Mouse (Mus musculus) midbrain, embryonic 10.5 days (tissue): Measurements from ENCODE around the gene Rpl23. TPM values are rescaled to one million over a fixed set of nuclear protein-coding genes. Genes with fewer than 3 reads are reported as not detected.
A peak's percentile ranks its signal among the peaks of the same experiment; 100 is the strongest.

ENCODE experiments used
- DNase-seq: peaks from one replicate; pipeline ENCODE4 v3.0.0-alpha.2; 2017; ENCODE audit warnings: low spot score
- H3K27ac ChIP-seq: fragments of 300-500 bp; sonication (generic); replicated peaks from 2 replicates; pipeline ENCODE4 v1.5.1; 2016; ENCODE audit warnings: mild to moderate bottlenecking
- H3K27me3 ChIP-seq: fragments of 300-500 bp; sonication (generic); 2 replicates; pipeline ENCODE4 v1.6.1; 2016; ENCODE audit warnings: low read depth, mild to moderate bottlenecking; ENCODE audit not compliant: poor library complexity, severe bottlenecking
- H3K36me3 ChIP-seq: fragments of 300-500 bp; sonication (generic); 2 replicates; pipeline ENCODE4 v1.6.1; 2016; ENCODE audit warnings: mild to moderate bottlenecking, moderate library complexity
- H3K4me1 ChIP-seq: fragments of 300-500 bp; sonication (generic); 2 replicates; pipeline ENCODE4 v1.6.1; 2016
- H3K4me3 ChIP-seq: fragments of 300-500 bp; sonication (generic); 2 replicates; pipeline ENCODE4 v1.5.1; 2016; ENCODE audit warnings: mild to moderate bottlenecking, moderate library complexity
- H3K9me3 ChIP-seq: fragments of 300-500 bp; sonication (generic); replicated peaks from 2 replicates; pipeline ENCODE4 v1.6.1; 2016; ENCODE audit warnings: mild to moderate bottlenecking
- WGBS: fragments of 180-500 bp; shearing (Covaris S2); methylation state at CpG from one replicate; pipeline ENCODE4 v1.1.7; 2016; 5-methylcytosine and 5-hydroxymethylcytosine counted together
- polyA plus RNA-seq: library from polyadenylated mRNA; unstranded; fragments of >200 nt; fragmentation: Nextera tagmentation; extraction: Ambion mirVana; gene quantifications from 2 replicates; pipeline ENCODE4 v1.2.1, GENCODE M21; 2016

Gene Rpl23
- polyA plus RNA-seq, 1 experiment from 2014 or later: 451 TPM

DNA sequence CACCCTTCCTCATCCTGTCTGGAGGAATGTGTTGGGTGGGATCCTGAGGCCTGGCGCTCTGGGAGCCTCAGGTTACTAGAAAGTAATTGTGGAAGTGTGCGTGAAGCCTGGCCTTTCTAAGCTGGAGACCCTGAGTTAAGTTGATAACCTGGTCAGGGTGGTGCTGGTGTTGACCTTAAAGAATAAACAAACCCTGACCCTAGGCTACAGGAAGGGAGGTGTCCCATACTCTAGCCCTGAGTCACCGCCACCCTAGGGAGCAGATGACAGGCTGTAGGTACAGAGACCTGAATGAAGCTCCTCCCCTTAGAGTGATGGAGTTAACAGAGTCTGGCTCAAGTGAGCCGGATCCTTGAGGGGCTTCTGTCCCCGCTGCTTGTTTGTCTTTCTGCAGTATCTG is 21.6 kb upstream of the Rpl23 start:
- peaks cover 25% of the 10 kb centered on the region for H3K36me3 ChIP-seq
- no peak for DNase-seq

DNA sequence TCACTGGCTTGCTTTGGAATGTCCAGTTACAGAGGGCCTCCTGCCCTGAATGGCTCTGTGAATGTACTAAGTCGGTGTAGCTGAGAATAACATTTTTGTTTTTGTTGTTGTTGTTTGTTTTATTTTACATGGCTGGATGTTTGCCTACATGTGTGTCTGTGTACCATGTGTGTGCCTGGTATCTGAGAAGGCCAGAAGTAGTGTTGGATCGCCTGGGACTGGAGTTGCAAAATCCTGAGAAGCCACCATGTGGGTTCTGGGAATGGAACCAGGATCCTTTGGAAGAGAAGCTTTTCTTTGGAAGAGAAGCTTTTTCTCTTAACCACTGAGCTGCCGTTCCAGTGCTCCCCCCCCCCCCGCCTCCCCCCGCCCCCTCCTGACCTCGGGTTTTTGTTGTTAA is 20.3 kb upstream of the Rpl23 start:
- H3K36me3 ChIP-seq: peaks cover 12% of the 10 kb centered on the region
- 0 out of 2 replicates have a peak overlapping the region, but pooled peaks have one; percentile 95 for H3K4me3 ChIP-seq
- H3K27me3 ChIP-seq: 0 out of 2 replicates have a peak, but pooled peaks cover 6% of the 10 kb centered on the region
- 40% methylated on average over 6 of the region's 6 CpGs for WGBS
- H3K9me3 ChIP-seq: no peaks in the 10 kb centered on the region
- no peak for DNase-seq
- H3K27ac ChIP-seq: no peak overlapping the region; the same call in 1 of the 2 replicates
- H3K4me1 ChIP-seq: peaks cover 76% of the 10 kb centered on the region

More for the DNA sequence above, 21.6 kb upstream of the Rpl23 start:
- WGBS: 80% methylated on average over 5 of the region's 5 CpGs
- Histone ChIP-seq H3K4me3 (no peak overlapping the region), H3K4me1 (peaks cover 83% of the 10 kb centered on the region), H3K27ac (0 out of 2 replicates have a peak overlapping the region, but pooled peaks have one; percentile 13), H3K9me3 (no peaks in the 10 kb centered on the region), H3K27me3 (no peaks in the 10 kb centered on the region)

GRCm38 (mm10) chr11:97802194-97802470 is 19.9 kb upstream of the Rpl23 start:
- no peak for DNase-seq
- H3K27me3 ChIP-seq: 0 out of 2 replicates have a peak, but pooled peaks cover 6% of the 10 kb centered on the region
- peak overlapping the region; percentile 93; the same call in 1 of the 2 replicates for H3K27ac ChIP-seq
- WGBS: 39% methylated on average over 1 of the region's 1 CpGs
- peaks cover 8% of the 10 kb centered on the region for H3K36me3 ChIP-seq
- peak overlapping the region; percentile 95; the same call in 1 of the 2 replicates for H3K4me3 ChIP-seq
- no peaks in the 10 kb centered on the region for H3K9me3 ChIP-seq
- peaks cover 73% of the 10 kb centered on the region for H3K4me1 ChIP-seq

DNA sequence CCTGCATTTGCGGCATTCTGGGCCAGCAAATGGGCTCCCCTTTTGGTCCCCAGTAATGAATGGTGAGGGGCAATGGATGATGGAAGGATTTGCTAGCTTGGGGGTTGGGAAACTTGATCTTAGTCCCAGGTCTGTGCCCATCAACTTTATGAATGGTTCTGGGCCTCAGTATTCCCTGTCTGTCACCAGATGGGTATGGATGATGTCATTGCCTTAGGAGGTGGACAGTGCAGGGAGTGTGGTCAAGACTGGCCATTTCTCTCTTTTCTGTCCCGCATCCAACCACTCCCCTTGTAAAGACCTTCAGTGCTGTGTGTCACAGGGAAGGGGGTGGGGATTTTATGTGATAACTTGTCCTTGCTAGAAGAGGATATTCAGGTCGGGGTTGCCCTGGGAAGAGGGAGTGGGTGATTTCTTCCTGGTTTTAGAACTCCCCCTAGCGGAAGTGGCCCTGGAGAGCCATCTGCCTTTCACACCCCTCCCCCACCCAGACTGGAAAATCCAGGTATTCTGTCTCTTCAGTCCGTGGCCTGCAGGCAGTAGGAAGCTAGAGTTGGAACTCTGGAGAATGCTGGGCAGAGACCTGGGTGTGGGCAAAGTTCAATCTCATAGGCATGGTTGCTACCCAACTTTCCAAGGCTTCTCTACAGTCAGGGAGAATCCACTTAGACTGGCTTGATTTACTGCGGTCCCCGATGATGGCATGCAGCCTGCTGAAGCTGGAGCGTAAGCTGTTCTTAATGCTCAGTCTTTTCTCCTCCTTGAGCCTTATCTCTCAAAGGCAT is 19.4 kb upstream of the Rpl23 start:
- peak; percentile 52 for DNase-seq
- Histone ChIP-seq H3K27ac (peak overlapping the region; percentile 93), H3K4me3 (peak overlapping the region; percentile 95), H3K9me3 (no peaks in the 10 kb centered on the region), H3K36me3 (0 out of 2 replicates have a peak, but pooled peaks cover 4% of the 10 kb centered on the region), H3K4me1 (peaks cover 68% of the 10 kb centered on the region), H3K27me3 (0 out of 2 replicates have a peak, but pooled peaks cover 6% of the 10 kb centered on the region)
- WGBS: 32% methylated on average over 8 of the region's 8 CpGs

- H3K4me1 ChIP-seq: peaks cover 60% of the 10 kb centered on the region
- peak overlapping the region; percentile 95 for H3K4me3 ChIP-seq
- no peaks in the 10 kb centered on the region for H3K9me3 ChIP-seq
- DNase-seq: no peak
- WGBS: 9% methylated on average over 17 of the region's 17 CpGs
- peak overlapping the region; percentile 93 for H3K27ac ChIP-seq
- H3K36me3 ChIP-seq: 0 out of 2 replicates have a peak, but pooled peaks cover 4% of the 10 kb centered on the region
- 0 out of 2 replicates have a peak, but pooled peaks cover 6% of the 10 kb centered on the region for H3K27me3 ChIP-seq
Measured at GRCm38 (mm10) chr11:97800691-97801408, 18.6 kb upstream of the Rpl23 start.

DNA sequence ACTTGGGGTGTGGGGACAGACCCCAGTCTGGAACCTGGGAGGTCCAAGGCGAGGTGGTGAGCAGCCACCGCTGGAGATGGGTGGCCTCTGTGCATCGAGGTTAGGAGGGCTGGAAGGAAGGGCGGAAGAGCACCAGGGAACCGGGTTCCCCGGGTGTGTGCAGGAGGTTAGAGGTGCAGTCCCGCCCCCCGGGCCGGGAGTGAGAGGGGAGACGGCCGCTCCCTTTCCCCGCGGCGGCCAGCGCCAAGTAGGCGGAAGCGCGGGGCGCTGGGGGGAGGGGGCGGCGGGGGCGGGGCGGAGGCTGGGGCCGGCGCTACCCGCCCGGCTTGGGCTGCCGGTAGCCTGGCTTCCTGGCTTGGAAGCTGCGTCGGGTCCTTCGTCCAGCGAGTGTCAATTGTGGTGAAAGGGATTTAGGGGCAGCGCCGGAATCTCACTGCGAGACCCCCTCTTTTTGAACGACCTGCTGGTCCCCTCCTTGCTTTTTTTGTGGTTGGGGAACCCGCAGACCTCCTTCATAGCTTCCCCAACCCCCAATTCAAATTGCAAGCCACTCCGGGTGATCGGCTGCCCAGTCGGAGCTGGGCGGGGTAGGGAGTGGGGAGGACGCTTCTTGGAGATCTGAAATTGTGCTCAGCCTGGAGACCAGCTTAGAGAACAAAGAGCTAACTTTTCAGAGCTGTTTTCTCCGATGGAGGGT is 17.9 kb upstream of the Rpl23 start:
- peak; percentile 78 for DNase-seq
- H3K9me3 ChIP-seq: no peaks in the 10 kb centered on the region
- H3K27me3 ChIP-seq: 0 out of 2 replicates have a peak, but pooled peaks cover 6% of the 10 kb centered on the region
- H3K36me3 ChIP-seq: 0 out of 2 replicates have a peak, but pooled peaks cover 4% of the 10 kb centered on the region
- WGBS: under 1% methylated on average over 39 of the region's 43 CpGs
- peak overlapping the region; percentile 93 for H3K27ac ChIP-seq
- peak overlapping the region; percentile 95 for H3K4me3 ChIP-seq
- H3K4me1 ChIP-seq: peaks cover 53% of the 10 kb centered on the region

- peak; percentile 85 for DNase-seq
- peak overlapping the region; percentile 93 for H3K27ac ChIP-seq
- H3K9me3 ChIP-seq: no peaks in the 10 kb centered on the region
- H3K4me3 ChIP-seq: peak overlapping the region; percentile 95
- 0 out of 2 replicates have a peak, but pooled peaks cover 6% of the 10 kb centered on the region for H3K27me3 ChIP-seq
- H3K4me1 ChIP-seq: peaks cover 46% of the 10 kb centered on the region
- WGBS: under 1% methylated on average over 70 of the region's 71 CpGs
- 0 out of 2 replicates have a peak, but pooled peaks cover 4% of the 10 kb centered on the region for H3K36me3 ChIP-seq
Measured at GRCm38 (mm10) chr11:97799146-97799993, 17.1 kb upstream of the Rpl23 start.

DNA sequence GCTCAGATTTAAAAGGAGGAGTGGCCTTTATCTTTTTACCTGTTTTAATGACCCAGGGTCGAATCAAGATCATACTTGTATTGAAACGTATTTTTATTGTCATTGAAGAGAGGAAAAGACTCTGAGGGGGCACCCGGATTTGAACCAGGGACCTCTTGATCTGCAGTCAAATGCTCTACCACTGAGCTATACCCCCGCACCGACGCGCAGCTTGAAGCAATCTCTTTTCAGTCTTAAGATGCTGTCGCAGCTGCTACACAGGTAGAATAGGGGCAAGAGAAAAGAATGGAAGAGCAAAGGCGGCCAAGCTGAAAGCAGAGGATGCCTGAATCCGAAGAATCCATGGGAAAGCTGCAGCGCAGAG is 16.5 kb upstream of the Rpl23 start, which contains the start of gene Lasp1:
Lasp1 (plus strand) TSS at position 219 of the 364 bp plus-strand sequence.
- DNase-seq: peak; percentile 91

GRCm38 (mm10) chr11:97798083-97798435 is 15.8 kb upstream of the Rpl23 start:
- Histone ChIP-seq H3K27me3 (0 out of 2 replicates have a peak, but pooled peaks cover 6% of the 10 kb centered on the region), H3K27ac (no peak overlapping the region), H3K4me3 (peak overlapping the region; percentile 95), H3K36me3 (no peaks in the 10 kb centered on the region), H3K4me1 (peaks cover 38% of the 10 kb centered on the region), H3K9me3 (no peaks in the 10 kb centered on the region)
- DNase-seq: no peak
- 39% methylated on average over 8 of the region's 8 CpGs for WGBS

More for the DNA sequence above, 16.5 kb upstream of the Rpl23 start, which contains the start of gene Lasp1:
- Histone ChIP-seq H3K9me3 (no peaks in the 10 kb centered on the region), H3K4me3 (peak within 1 kb of the TSS; percentile 95), H3K27ac (peak within 1 kb of the TSS; percentile 93), H3K36me3 (0 out of 2 replicates have a peak, but pooled peaks cover 2% of the 10 kb centered on the region), H3K27me3 (0 out of 2 replicates have a peak, but pooled peaks cover 6% of the 10 kb centered on the region), H3K4me1 (peaks cover 40% of the 10 kb centered on the region)
- 1% methylated on average over 11 of the region's 11 CpGs for WGBS

GRCm38 (mm10) chr11:97797369-97798082 is 15.3 kb upstream of the Rpl23 start:
- H3K36me3 ChIP-seq: no peaks in the 10 kb centered on the region
- peaks cover 34% of the 10 kb centered on the region for H3K4me1 ChIP-seq
- no peaks in the 10 kb centered on the region for H3K9me3 ChIP-seq
- H3K27me3 ChIP-seq: 0 out of 2 replicates have a peak, but pooled peaks cover 6% of the 10 kb centered on the region
- H3K4me3 ChIP-seq: peak overlapping the region; percentile 95; the same call in 1 of the 2 replicates
- 64% methylated on average over 15 of the region's 15 CpGs for WGBS
- no peak for DNase-seq
- no peak overlapping the region for H3K27ac ChIP-seq

DNA sequence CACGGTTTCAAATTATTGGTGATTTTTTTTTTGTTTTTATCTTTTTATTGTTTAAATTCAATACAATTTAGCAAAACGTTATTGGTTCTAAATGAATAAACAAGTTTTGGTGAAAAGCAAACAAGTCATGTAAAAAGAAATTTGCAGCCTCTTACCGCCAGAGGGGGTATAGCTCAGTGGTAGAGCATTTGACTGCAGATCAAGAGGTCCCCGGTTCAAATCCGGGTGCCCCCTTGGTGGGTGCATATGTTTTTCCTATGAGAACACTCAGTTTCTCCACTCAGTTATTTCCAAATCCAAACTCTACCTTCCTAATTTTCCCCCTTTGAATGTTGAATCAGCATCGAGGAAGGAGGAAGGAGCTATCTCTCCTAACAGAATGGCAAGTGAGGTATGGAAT is 14.7 kb upstream of the Rpl23 start:
- no peaks in the 10 kb centered on the region for H3K9me3 ChIP-seq
- H3K4me3 ChIP-seq: no peak overlapping the region
- H3K4me1 ChIP-seq: peaks cover 28% of the 10 kb centered on the region
- DNase-seq: peak; percentile 57
- WGBS: 5% methylated on average over 6 of the region's 6 CpGs
- no peaks in the 10 kb centered on the region for H3K36me3 ChIP-seq
- no peak overlapping the region for H3K27ac ChIP-seq
- 0 out of 2 replicates have a peak, but pooled peaks cover 6% of the 10 kb centered on the region for H3K27me3 ChIP-seq
